Mouse (Mus musculus) cerebellum, adult 2 months (tissue): ENCODE data around the gene Trafd1. TPM values are rescaled to one million over a fixed set of nuclear protein-coding genes. Genes with fewer than 3 reads are reported as not detected.

Experiments
- DNase-seq, 2 experiments: peaks; one replicate each; pipeline ENCODE4 v3.0.0; 2021
- H3K27ac ChIP-seq: fragments of 200-500 bp; 2 replicates; pipeline ENCODE4 v1.5.1; 2012; ENCODE audit warnings: low read length, control low read depth, inconsistent platforms; ENCODE audit not compliant: insufficient read depth
- H3K27me3 ChIP-seq: fragments of 200-500 bp; 2 replicates; pipeline ENCODE4 v1.6.1; 2012; ENCODE audit warnings: inconsistent platforms, mild to moderate bottlenecking, low read length, moderate library complexity; ENCODE audit not compliant: control insufficient read depth, insufficient read depth
- H3K4me1 ChIP-seq: fragments of 200-500 bp; 2 replicates; pipeline ENCODE4 v1.6.1; 2011; ENCODE audit warnings: low read length; ENCODE audit not compliant: control insufficient read depth, insufficient read depth
- H3K4me3 ChIP-seq: fragments of 200-500 bp; replicated peaks from 2 replicates; pipeline ENCODE3; 2011; ENCODE audit warnings: mild to moderate bottlenecking, low read depth, low read length, control low read depth; ENCODE audit not compliant: insufficient read depth
- CTCF ChIP-seq: fragments of 200-500 bp; IDR thresholded peaks from 2 replicates; pipeline ENCODE4 v1.5.1; 2011; ENCODE audit warnings: low read depth, mild to moderate bottlenecking, control low read depth, low read length, moderate library complexity, borderline replicate concordance; ENCODE audit not compliant: insufficient read depth
- POLR2A ChIP-seq: fragments of 200-500 bp; IDR thresholded peaks from 2 replicates; pipeline ENCODE4 v1.6.1; 2011; ENCODE audit warnings: low read length, control low read depth, borderline replicate concordance; ENCODE audit not compliant: insufficient read depth
- WGBS: fragments of 180-500 bp; shearing (Covaris S2); methylation state at CpG from one replicate; pipeline ENCODE4 v1.1.7; 2018; 5-methylcytosine and 5-hydroxymethylcytosine counted together
- polyA plus RNA-seq: library from polyadenylated mRNA; depleted of rRNA; stranded (reverse); fragments of >200 nt; gene quantifications from 2 replicates; pipeline ENCODE4 v1.2.3, GENCODE M21; 2012

Trafd1 gene
- polyA plus RNA-seq, 1 experiment: 109 TPM

DNA sequence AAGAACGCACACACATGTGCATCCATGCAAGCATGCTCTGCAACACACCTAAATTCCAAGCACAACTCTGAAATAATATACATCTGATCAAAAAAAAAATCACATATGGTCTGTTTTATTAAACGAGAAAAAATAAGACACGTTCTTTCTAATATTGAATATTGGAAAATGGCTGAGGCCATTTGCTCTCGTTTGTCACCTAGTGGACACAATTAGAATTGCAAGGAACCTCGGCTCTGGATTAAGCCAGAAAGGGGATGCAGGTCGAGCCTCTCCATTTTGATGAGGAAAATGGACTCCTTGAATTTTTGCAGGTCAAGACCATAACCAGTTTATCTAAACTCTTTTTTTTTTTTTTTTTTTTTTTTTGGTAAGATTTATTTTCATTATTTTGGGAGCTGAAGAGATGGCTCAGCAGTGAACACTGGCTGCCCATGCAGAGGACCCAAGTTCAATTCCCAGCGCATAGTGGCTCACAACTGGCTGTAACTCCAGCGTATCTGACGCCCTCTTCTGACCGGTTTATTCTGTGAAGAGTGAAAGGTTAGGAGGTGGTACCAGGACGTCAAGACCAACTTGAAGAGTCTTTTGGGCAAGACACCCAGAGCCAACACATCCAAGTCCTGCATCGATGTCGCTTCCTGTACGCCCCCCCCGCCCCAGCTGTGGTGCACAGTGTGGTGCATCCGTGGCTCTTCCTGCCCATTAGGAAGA is 7.4 kb upstream of the Trafd1 start:
- Histone ChIP-seq H3K4me3 (no peak overlapping the region), H3K27me3 (no peaks in the 10 kb centered on the region), H3K4me1 (no peaks in the 10 kb centered on the region), H3K27ac (no peak overlapping the region)
- peak; percentile 50; the same call in 1 of the 2 replicates for TF ChIP-seq CTCF
- no peak for TF ChIP-seq POLR2A
- DNase-seq: peak; percentile 51 to 60
- WGBS: 50% methylated on average over 16 of the region's 16 CpGs

DNA sequence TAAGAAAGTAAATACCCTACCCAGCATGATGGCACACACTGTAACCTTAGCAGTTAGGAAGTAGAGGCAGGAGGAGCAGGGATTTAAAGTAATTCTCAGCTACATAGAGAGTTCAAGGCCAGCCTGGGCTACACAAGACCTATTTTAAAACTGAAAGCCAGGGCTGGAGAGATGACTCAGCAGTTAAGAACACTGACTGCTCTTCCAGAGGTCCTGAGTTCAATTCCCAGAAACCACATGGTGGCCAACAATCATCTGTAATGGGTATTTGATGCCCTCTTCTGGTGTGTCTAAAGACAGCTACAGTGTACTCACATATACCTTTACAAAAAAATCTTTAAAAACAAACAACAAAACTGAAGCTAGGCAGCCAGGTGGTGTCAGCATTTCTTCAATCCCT is 4.3 kb upstream of the Trafd1 start:
- no peak for TF ChIP-seq CTCF
- H3K27me3 ChIP-seq: no peaks in the 10 kb centered on the region
- no peak for DNase-seq
- H3K27ac ChIP-seq: no peak overlapping the region
- H3K4me1 ChIP-seq: no peaks in the 10 kb centered on the region
- H3K4me3 ChIP-seq: no peak overlapping the region

DNA sequence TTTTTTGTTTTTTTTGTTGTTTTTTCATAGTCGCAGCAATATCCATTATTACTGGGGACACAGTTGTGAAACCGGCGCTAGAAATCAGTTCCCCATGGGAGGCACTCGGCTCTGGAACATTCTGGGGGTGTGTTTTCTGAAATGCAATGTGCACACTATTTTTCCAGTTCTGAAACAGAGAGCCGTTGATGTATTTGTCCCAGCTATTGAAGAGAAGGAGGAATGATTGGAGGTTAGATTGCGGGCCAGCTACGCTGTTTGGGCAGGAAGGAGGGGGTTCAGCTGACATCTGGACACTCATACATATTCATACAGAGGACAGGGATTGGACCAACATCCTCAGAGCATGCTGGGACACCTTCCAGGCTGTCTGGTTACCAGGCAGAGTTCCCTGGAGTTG is 3.7 kb upstream of the Trafd1 start:
- H3K27me3 ChIP-seq: no peaks in the 10 kb centered on the region
- no peak for TF ChIP-seq CTCF
- no peak for TF ChIP-seq POLR2A
- DNase-seq: no peak
- H3K4me3 ChIP-seq: no peak overlapping the region
- WGBS: 43% methylated on average over 7 of the region's 7 CpGs
- no peak overlapping the region for H3K27ac ChIP-seq
- no peaks in the 10 kb centered on the region; the same call in 1 of the 2 replicates for H3K4me1 ChIP-seq

DNA sequence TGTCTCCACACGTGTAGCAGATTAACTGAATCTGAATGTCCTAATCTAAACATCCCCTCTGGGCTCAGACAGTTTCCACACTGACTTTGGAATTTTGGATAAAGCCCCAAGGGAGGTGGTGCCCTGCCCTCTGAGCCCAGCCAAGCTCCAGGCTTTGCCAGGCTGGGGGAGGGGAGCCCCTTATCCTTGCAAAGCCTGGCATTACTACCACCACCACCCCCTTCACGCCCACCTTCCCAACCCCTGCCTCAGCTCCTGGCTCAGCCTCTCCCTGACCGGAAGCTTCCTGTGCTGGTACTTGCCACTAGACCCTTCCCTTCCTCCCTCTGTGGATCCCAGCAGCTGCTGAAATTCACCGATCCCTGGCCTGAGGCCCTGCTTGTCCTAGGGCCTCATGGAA is 1.7 kb upstream of the Trafd1 start:
- DNase-seq: no peak
- H3K27me3 ChIP-seq: no peaks in the 10 kb centered on the region
- TF ChIP-seq POLR2A (no peak), CTCF (no peak)
- WGBS: 63% methylated on average over 4 of the region's 4 CpGs
- no peak overlapping the region for H3K4me3 ChIP-seq
- no peak overlapping the region for H3K27ac ChIP-seq
- H3K4me1 ChIP-seq: peaks cover 16% of the 10 kb centered on the region; the same call in 1 of the 2 replicates

DNA sequence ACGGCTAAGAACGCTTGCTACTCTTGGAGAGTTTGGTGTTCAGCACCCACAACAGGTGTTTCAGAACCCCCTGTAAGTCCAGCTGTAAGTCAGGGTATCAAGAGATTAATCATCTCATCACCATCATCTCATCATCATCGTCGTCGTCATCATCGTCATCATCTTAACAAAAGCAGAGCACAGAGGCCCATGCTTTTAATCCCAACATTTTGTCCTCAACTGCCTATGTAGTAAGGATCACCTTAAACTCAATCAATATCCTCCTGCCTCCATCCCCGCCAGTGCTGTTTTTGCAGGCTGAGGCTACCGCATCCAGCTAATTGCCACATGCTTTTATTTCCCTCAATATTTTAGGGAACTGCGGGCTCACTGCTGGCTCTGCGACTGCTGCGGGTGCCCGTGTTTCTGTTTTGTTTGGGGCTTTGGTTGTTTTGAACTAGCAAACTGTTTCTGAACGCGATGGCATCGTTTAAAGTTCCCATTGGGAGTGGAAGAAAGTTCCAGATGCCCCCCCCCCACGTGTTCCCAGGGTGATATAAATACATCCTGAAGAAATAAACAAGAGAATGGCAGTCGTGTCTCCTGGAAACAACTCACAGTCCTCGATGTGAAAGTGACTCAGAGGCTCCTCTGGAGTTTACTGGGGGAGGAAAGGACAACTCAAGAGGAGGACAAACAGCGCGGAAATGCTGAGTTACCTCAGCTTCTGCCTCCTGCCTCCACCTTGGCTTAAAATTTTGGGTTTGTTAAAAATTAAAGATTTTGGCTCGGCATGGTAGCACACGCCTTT is 883 bp upstream of the Trafd1 start:
- Histone ChIP-seq H3K27me3 (no peaks in the 10 kb centered on the region), H3K27ac (no peak overlapping the region), H3K4me1 (peaks cover 16% of the 10 kb centered on the region), H3K4me3 (peak overlapping the region; percentile 88)
- TF ChIP-seq POLR2A: no peak
- no peak for TF ChIP-seq CTCF
- WGBS: 35% methylated on average over 22 of the region's 22 CpGs
- DNase-seq: no peak

DNA sequence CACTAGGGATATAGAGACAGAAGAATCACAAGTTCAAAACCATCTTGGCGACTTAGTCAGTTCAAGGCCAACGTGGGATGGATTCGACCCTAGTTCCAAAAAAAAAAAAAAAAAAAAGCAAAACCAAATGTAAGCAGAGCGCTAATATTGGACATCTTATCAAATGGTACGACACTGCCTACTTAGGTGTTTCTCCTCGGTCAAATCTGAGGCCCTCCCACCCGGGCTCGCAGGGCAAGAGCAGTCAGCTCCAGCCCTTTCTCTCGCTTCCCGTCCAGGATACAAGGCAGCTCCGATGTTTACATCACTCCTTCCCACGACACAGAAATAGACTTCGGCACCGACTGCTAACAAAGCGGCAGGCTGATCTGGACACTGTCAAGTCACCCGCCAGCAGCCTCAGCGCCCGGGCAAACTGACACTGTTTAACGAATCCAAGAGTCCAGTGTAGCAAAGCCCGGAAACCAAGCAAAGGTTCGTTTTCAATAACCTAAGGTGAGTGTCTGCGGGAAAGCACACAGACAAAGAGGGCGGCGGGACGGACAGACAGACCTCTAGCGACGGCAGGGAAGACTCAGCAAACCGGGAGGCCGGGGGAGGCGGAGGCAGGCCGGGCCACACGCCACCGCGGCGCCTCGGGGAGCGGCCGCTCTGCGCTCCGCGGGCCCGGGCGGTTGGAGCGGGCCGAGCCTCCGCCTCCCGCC is 523 bp downstream of the Trafd1 start:
- TF ChIP-seq POLR2A: no peak
- TF ChIP-seq CTCF: no peak
- peaks cover 16% of the 10 kb centered on the region for H3K4me1 ChIP-seq
- peak in 1 of 2 experiments; percentile 72 for DNase-seq
- peak overlapping the region; percentile 94 for H3K4me3 ChIP-seq
- no peaks in the 10 kb centered on the region for H3K27me3 ChIP-seq
- WGBS: under 1% methylated on average over 47 of the region's 47 CpGs
- H3K27ac ChIP-seq: peak overlapping the region; percentile 90

DNA sequence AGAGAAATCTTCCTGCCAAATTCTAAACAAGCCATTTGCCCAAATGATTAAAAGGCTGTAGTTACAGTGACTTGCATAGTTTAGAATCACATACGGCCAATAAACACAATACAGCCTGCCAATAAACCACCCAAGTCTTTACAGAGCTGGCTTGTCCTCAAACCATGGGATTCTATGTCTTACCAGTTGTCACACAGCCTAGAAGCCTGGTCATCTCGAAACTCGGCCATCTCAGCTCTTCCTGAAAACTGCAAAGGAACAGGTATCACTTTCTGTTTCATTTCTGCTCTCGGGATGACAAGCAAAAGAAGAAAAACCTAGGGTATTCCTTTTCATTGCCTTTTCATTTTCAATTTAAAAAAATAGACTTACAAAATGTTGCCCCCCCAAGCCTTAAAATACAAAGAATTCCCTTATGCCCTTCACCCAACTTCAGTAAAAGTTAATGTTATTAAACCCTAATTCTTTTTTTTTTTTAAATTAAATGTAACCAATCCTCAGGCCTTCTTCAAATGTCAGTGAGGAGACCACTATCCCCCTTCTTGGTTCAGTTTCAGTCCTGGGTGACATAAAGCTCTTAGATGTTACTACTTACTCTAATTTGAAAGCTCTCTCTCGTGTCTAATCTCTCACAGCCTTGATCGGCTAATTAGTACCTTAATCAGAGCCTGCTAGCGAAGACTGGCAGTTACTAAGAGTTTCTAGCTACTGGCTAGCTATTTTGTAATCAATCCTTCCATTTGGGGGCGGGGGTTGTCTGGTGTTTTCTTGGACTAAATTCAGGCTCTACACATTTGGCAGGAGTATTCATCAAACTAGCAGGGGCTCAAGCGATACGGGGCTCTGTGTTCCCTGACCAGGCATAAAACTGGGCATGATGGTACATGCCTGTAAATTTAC is 1.3 kb downstream of the Trafd1 start:
- Histone ChIP-seq H3K27ac (peak overlapping the region; percentile 90; the same call in 1 of the 2 replicates), H3K4me3 (peak overlapping the region; percentile 94), H3K4me1 (peaks cover 16% of the 10 kb centered on the region), H3K27me3 (no peaks in the 10 kb centered on the region)
- peak in 1 of 2 experiments; percentile 30 for DNase-seq
- 20% methylated on average over 10 of the region's 10 CpGs for WGBS
- TF ChIP-seq CTCF (no peak), POLR2A (no peak)
